Mouse (Mus musculus): ENCODE data around the gene Slc2a3.

Gene Slc2a3

GRCm38 (mm10) chr6:122801301-122801800, at the start of gene Slc2a3:
Gene Slc2a3 (minus strand): TSS chr6:122801640.
- DNase-seq = peak; percentile 44 to 62

GRCm38 (mm10) chr6:122843759-122844158, 42.3 kb upstream of the Slc2a3 start:
- no peak for DNase-seq

GRCm38 (mm10) chr6:122837539-122837938, 36.1 kb upstream of the Slc2a3 start:
- DNase-seq = no peak

- no peak for DNase-seq
Observed at GRCm38 (mm10) chr6:122836974-122837373, 35.5 kb upstream of the Slc2a3 start.

- peak in 1 of 2 experiments; percentile 65 for DNase-seq
Observed at GRCm38 (mm10) chr6:122834365-122834764, 32.9 kb upstream of the Slc2a3 start.

- DNase-seq = no peak
Observed at GRCm38 (mm10) chr6:122832880-122833279, 31.4 kb upstream of the Slc2a3 start.

GRCm38 (mm10) chr6:122828086-122828485, 26.6 kb upstream of the Slc2a3 start:
- DNase-seq = peak in 1 of 2 experiments; percentile 39

GRCm38 (mm10) chr6:122825923-122826742, 24.7 kb upstream of the Slc2a3 start:
- DNase-seq = peak in 1 of 2 experiments; percentile 53

- no peak for DNase-seq
Observed at GRCm38 (mm10) chr6:122825166-122825565, 23.7 kb upstream of the Slc2a3 start.

- DNase-seq = no peak
Observed at GRCm38 (mm10) chr6:122824086-122824485, 22.6 kb upstream of the Slc2a3 start.

- no peak for DNase-seq
Observed at GRCm38 (mm10) chr6:122821822-122822221, 20.4 kb upstream of the Slc2a3 start.

- no peak for DNase-seq
Observed at GRCm38 (mm10) chr6:122820799-122821650, 19.6 kb upstream of the Slc2a3 start.

GRCm38 (mm10) chr6:122820071-122820798, 18.8 kb upstream of the Slc2a3 start:
- DNase-seq = peak; percentile 59 to 65

- DNase-seq = peak; percentile 65 to 77
Observed at GRCm38 (mm10) chr6:122819306-122820070, 18.0 kb upstream of the Slc2a3 start, which contains the start of gene Foxj2. Gene Foxj2 (plus strand): TSS chr6:122819914.

- DNase-seq = no peak
Observed at GRCm38 (mm10) chr6:122813640-122814039, 12.2 kb upstream of the Slc2a3 start.

GRCm38 (mm10) chr6:122812716-122813115, 11.3 kb upstream of the Slc2a3 start:
- no peak for DNase-seq

GRCm38 (mm10) chr6:122811771-122812600, 10.5 kb upstream of the Slc2a3 start:
- DNase-seq = peak; percentile 22 to 41

- peak; percentile 93 to 94 for DNase-seq
Observed at GRCm38 (mm10) chr6:122811280-122811652, 9.8 kb upstream of the Slc2a3 start.

GRCm38 (mm10) chr6:122810615-122811279, 9.3 kb upstream of the Slc2a3 start:
- DNase-seq = peak; percentile 85 to 92

- DNase-seq = peak in 1 of 2 experiments; percentile 35
Observed at GRCm38 (mm10) chr6:122810022-122810614, 8.7 kb upstream of the Slc2a3 start.
